Mouse (Mus musculus): ENCODE measurements around the gene E130311K13Rik. TPM values are rescaled to one million over a fixed set of nuclear protein-coding genes. Genes with fewer than 3 reads are reported as not detected.

E130311K13Rik gene
- total and polyA plus RNA-seq, 3 experiments, result 3.9 to 4.0 TPM; not detected in 1

GRCm38 (mm10) chr3:63905241-63905640, 24.0 kb downstream of the E130311K13Rik start:
- H3K9ac ChIP-seq (ENCODE audit: control insufficient read depth, low read depth, low read length, poor library complexity, severe bottlenecking), result no peak overlapping the region
- H3K4me1 ChIP-seq (ENCODE audit: control insufficient read depth in 1 of 2, insufficient read depth in 2 of 2, low read length in 2 of 2), result no peaks in the 10 kb centered on the region
- DNase-seq (ENCODE audit: low read depth, low spot score), result no peak
- no peaks in the 10 kb centered on the region; a peak in 1 of 4 replicates for H3K27me3 ChIP-seq (ENCODE audit: control insufficient read depth in 1 of 2, insufficient read depth in 2 of 2, low read length in 2 of 2)
- H3K79me2 ChIP-seq (ENCODE audit: control insufficient read depth, insufficient read depth, low read length, poor library complexity), result no peaks in the 10 kb centered on the region
- TF ChIP-seq RAD21 (IDR thresholded peaks at IDR 0.05; ENCODE audit: low read depth, low read length) (no peak), MAFK (IDR thresholded peaks at IDR 0.05; ENCODE audit: borderline replicate concordance, low read depth, low read length) (no peak), MAZ (IDR thresholded peaks at IDR 0.05; ENCODE audit: low read depth, low read length) (no peak), CHD2 (IDR thresholded peaks at IDR 0.05; ENCODE audit: low read length) (no peak), MXI1 (IDR thresholded peaks at IDR 0.05; ENCODE audit: low read depth, low read length) (no peak), NRF1 (IDR thresholded peaks at IDR 0.05; ENCODE audit: insufficient read depth, low read depth, low read length, poor library complexity, severe bottlenecking) (no peak), MAX (IDR thresholded peaks at IDR 0.05; ENCODE audit: low read length) (no peak), HCFC1 (IDR thresholded peaks at IDR 0.05; ENCODE audit: low read depth, low read length) (no peak), ZNF384 (IDR thresholded peaks at IDR 0.05; ENCODE audit: low read depth, low read length) (no peak), ZKSCAN1 (IDR thresholded peaks at IDR 0.05; ENCODE audit: low read depth, low read length) (no peak), CTCF (IDR thresholded peaks at IDR 0.05 in 2 of 3, conservative IDR thresholded peaks at IDR 0.05 in 1 of 3; ENCODE audit: control insufficient read depth in 1 of 3, insufficient read depth in 1 of 3, low read depth in 2 of 3, low read length in 3 of 3, poor library complexity in 1 of 3, severe bottlenecking in 1 of 3) (no peak), UBTF (IDR thresholded peaks at IDR 0.05; ENCODE audit: borderline replicate concordance, insufficient read depth, low read depth, low read length) (no peak), BHLHE40 (IDR thresholded peaks at IDR 0.05; ENCODE audit: borderline replicate concordance, low read depth, low read length) (no peak), ELF1 (IDR thresholded peaks at IDR 0.05; ENCODE audit: low read depth, low read length) (no peak), MYB (IDR thresholded peaks at IDR 0.05; ENCODE audit: low read depth, low read length) (no peak), SMC3 (IDR thresholded peaks at IDR 0.05; ENCODE audit: low read depth, low read length) (no peak)
- H3K9me3 ChIP-seq (replicated peaks; ENCODE audit: insufficient read depth, low read length), result no peaks in the 10 kb centered on the region
- H3K4me3 ChIP-seq (ENCODE audit: control insufficient read depth in 1 of 2, insufficient read depth in 1 of 2, low read depth in 2 of 2, low read length in 2 of 2), result no peak overlapping the region
- no peaks in the 10 kb centered on the region for H3K36me3 ChIP-seq (ENCODE audit: control insufficient read depth in 1 of 2, insufficient read depth in 2 of 2, low read length in 2 of 2)
- H3K27ac ChIP-seq (ENCODE audit: control insufficient read depth, low read depth, low read length), result no peak overlapping the region

GRCm38 (mm10) chr3:63904157-63904556, 25.1 kb downstream of the E130311K13Rik start:
- no peak overlapping the region for H3K4me3 ChIP-seq (ENCODE audit: control insufficient read depth in 1 of 2, insufficient read depth in 1 of 2, low read depth in 2 of 2, low read length in 2 of 2)
- H3K79me2 ChIP-seq (ENCODE audit: control insufficient read depth, insufficient read depth, low read length, poor library complexity), result no peaks in the 10 kb centered on the region
- no peaks in the 10 kb centered on the region for H3K9me3 ChIP-seq (replicated peaks; ENCODE audit: insufficient read depth, low read length)
- no peaks in the 10 kb centered on the region for H3K36me3 ChIP-seq (ENCODE audit: control insufficient read depth in 1 of 2, insufficient read depth in 2 of 2, low read length in 2 of 2)
- TF ChIP-seq POLR2A (IDR thresholded peaks at IDR 0.05; ENCODE audit: control insufficient read depth in 1 of 2, insufficient read depth in 1 of 2, low read depth in 1 of 2, low read length in 2 of 2, poor library complexity in 1 of 2) (no peak), USF1 (IDR thresholded peaks at IDR 0.05; ENCODE audit: low read depth, low read length) (no peak), UBTF (IDR thresholded peaks at IDR 0.05; ENCODE audit: borderline replicate concordance, insufficient read depth, low read depth, low read length) (no peak), POLR2AphosphoS5 (IDR thresholded peaks at IDR 0.05; ENCODE audit: borderline replicate concordance, low read depth, low read length) (no peak)
- no peak overlapping the region for H3K27ac ChIP-seq (ENCODE audit: control insufficient read depth, low read depth, low read length)
- no peaks in the 10 kb centered on the region for H3K4me1 ChIP-seq (ENCODE audit: control insufficient read depth in 1 of 2, insufficient read depth in 2 of 2, low read length in 2 of 2)
- no peak overlapping the region for H3K9ac ChIP-seq (ENCODE audit: control insufficient read depth, low read depth, low read length, poor library complexity, severe bottlenecking)
- DNase-seq (ENCODE audit: low read depth, low spot score), result no peak
- H3K27me3 ChIP-seq (ENCODE audit: control insufficient read depth in 1 of 2, insufficient read depth in 2 of 2, low read length in 2 of 2), result no peaks in the 10 kb centered on the region; a peak in 1 of 4 replicates

Data from MEL (cell line).